Mouse (Mus musculus) thymus, adult 2 months (tissue): ENCODE measurements around the gene Cpox. TPM values are rescaled to one million over a fixed set of nuclear protein-coding genes. Genes with fewer than 3 reads are reported as not detected.

Experiments
- DNase-seq: peaks from one replicate; pipeline ENCODE4 v3.0.0; 2021
- H3K27ac ChIP-seq: fragments of 200-500 bp; 2 replicates; pipeline ENCODE4 v1.5.1; 2012; ENCODE audit warnings: low read length, control low read depth; ENCODE audit not compliant: control insufficient read depth, insufficient read depth
- H3K27me3 ChIP-seq: fragments of 200-500 bp; 2 replicates; pipeline ENCODE4 v1.6.1; 2012; ENCODE audit warnings: mild to moderate bottlenecking, low read length, moderate library complexity, mixed read lengths; ENCODE audit not compliant: control insufficient read depth, insufficient read depth
- H3K36me3 ChIP-seq: fragments of 200-500 bp; 2 replicates; pipeline ENCODE4 v1.6.1; 2012; ENCODE audit warnings: mild to moderate bottlenecking, low read length, moderate library complexity; ENCODE audit not compliant: control insufficient read depth, insufficient read depth
- H3K4me1 ChIP-seq: fragments of 200-500 bp; replicated peaks from 2 replicates; pipeline ENCODE4 v1.6.1; 2012; ENCODE audit warnings: low read length; ENCODE audit not compliant: control insufficient read depth, insufficient read depth
- H3K4me3 ChIP-seq: fragments of 200-500 bp; 2 replicates; pipeline ENCODE4 v1.5.1; 2012; ENCODE audit warnings: mild to moderate bottlenecking, low read length, control low read depth, moderate library complexity; ENCODE audit not compliant: control insufficient read depth, insufficient read depth
- CTCF ChIP-seq: fragments of 200-500 bp; IDR thresholded peaks from 2 replicates; pipeline ENCODE4 v1.5.1; 2012; ENCODE audit warnings: mild to moderate bottlenecking, control low read depth, low read length, moderate library complexity, borderline replicate concordance; ENCODE audit not compliant: control insufficient read depth, poor library complexity, insufficient read depth; ENCODE audit errors: extremely low read depth
- POLR2A ChIP-seq: fragments of 200-500 bp; IDR thresholded peaks from 2 replicates; pipeline ENCODE4 v1.6.1; 2012; ENCODE audit warnings: mild to moderate bottlenecking, low read length, control low read depth, moderate library complexity; ENCODE audit not compliant: control insufficient read depth, poor library complexity, insufficient read depth; ENCODE audit errors: extremely low read depth
- WGBS: fragments of 180-500 bp; shearing (Covaris S2); methylation state at CpG from one replicate; pipeline ENCODE4 v1.1.7; 2018; 5-methylcytosine and 5-hydroxymethylcytosine counted together
- polyA plus RNA-seq: library from polyadenylated mRNA; depleted of rRNA; stranded (reverse); fragments of >200 nt; gene quantifications from 2 replicates; pipeline ENCODE4 v1.2.3, GENCODE M21; 2012

The Cpox gene
- polyA plus RNA-seq, 1 experiment = 14.1 TPM

GRCm38 (mm10) chr16:58707276-58707905 is 37.3 kb downstream of the Cpox start:
- WGBS = 85% methylated on average over 4 of the region's 4 CpGs
- TF ChIP-seq CTCF = no peak
- no peak for TF ChIP-seq POLR2A
- H3K27me3 ChIP-seq = no peaks in the 10 kb centered on the region
- H3K27ac ChIP-seq = no peak overlapping the region
- no peak for DNase-seq
- H3K4me1 ChIP-seq = no peaks in the 10 kb centered on the region
- H3K36me3 ChIP-seq = no peaks in the 10 kb centered on the region
- H3K4me3 ChIP-seq = no peak overlapping the region

- Histone ChIP-seq H3K36me3 (no peaks in the 10 kb centered on the region), H3K4me1 (no peaks in the 10 kb centered on the region), H3K27ac (no peak overlapping the region), H3K27me3 (no peaks in the 10 kb centered on the region), H3K4me3 (no peak overlapping the region)
- DNase-seq = no peak
- TF ChIP-seq POLR2A = no peak
- TF ChIP-seq CTCF = no peak
- WGBS = 73% methylated on average over 3 of the region's 3 CpGs
These were observed 38.7 kb downstream of the Cpox start for GRCm38 (mm10) chr16:58708601-58709475.

- no peaks in the 10 kb centered on the region for H3K27me3 ChIP-seq
- TF ChIP-seq POLR2A (no peak), CTCF (no peak)
- 93% methylated on average over 4 of the region's 4 CpGs for WGBS
- no peaks in the 10 kb centered on the region for H3K36me3 ChIP-seq
- no peak for DNase-seq
- H3K27ac ChIP-seq = no peak overlapping the region
- no peak overlapping the region for H3K4me3 ChIP-seq
- H3K4me1 ChIP-seq = no peaks in the 10 kb centered on the region
These were observed 39.4 kb downstream of the Cpox start for GRCm38 (mm10) chr16:58709536-58709935.

GRCm38 (mm10) chr16:58712221-58712620 is 42.1 kb downstream of the Cpox start:
- Histone ChIP-seq H3K4me1 (no peaks in the 10 kb centered on the region), H3K27me3 (no peaks in the 10 kb centered on the region), H3K36me3 (no peaks in the 10 kb centered on the region), H3K4me3 (no peak overlapping the region), H3K27ac (no peak overlapping the region)
- TF ChIP-seq POLR2A (no peak), CTCF (no peak)
- DNase-seq = no peak
- WGBS = 9% methylated on average over 8 of the region's 8 CpGs

GRCm38 (mm10) chr16:58713128-58713527 is 43.0 kb downstream of the Cpox start:
- TF ChIP-seq CTCF (no peak), POLR2A (no peak)
- H3K27me3 ChIP-seq = no peaks in the 10 kb centered on the region
- no peaks in the 10 kb centered on the region for H3K4me1 ChIP-seq
- H3K36me3 ChIP-seq = no peaks in the 10 kb centered on the region
- 94% methylated on average over 1 of the region's 1 CpGs for WGBS
- no peak for DNase-seq
- no peak overlapping the region for H3K4me3 ChIP-seq
- no peak overlapping the region for H3K27ac ChIP-seq

- Histone ChIP-seq H3K27me3 (no peaks in the 10 kb centered on the region), H3K27ac (no peak overlapping the region), H3K36me3 (no peaks in the 10 kb centered on the region), H3K4me3 (no peak overlapping the region), H3K4me1 (no peaks in the 10 kb centered on the region)
- 89% methylated on average over 4 of the region's 4 CpGs for WGBS
- TF ChIP-seq CTCF (no peak), POLR2A (no peak)
- DNase-seq = no peak
These were observed 44.9 kb downstream of the Cpox start for GRCm38 (mm10) chr16:58715018-58715417.
